Mouse (Mus musculus) cerebellum, adult 9-11 months (tissue): Measurements from ENCODE around the gene Stc2.

ENCODE experiments used
- DNase-seq: peaks from one replicate; pipeline ENCODE4 v3.0.0; 2022

Gene Stc2

DNA sequence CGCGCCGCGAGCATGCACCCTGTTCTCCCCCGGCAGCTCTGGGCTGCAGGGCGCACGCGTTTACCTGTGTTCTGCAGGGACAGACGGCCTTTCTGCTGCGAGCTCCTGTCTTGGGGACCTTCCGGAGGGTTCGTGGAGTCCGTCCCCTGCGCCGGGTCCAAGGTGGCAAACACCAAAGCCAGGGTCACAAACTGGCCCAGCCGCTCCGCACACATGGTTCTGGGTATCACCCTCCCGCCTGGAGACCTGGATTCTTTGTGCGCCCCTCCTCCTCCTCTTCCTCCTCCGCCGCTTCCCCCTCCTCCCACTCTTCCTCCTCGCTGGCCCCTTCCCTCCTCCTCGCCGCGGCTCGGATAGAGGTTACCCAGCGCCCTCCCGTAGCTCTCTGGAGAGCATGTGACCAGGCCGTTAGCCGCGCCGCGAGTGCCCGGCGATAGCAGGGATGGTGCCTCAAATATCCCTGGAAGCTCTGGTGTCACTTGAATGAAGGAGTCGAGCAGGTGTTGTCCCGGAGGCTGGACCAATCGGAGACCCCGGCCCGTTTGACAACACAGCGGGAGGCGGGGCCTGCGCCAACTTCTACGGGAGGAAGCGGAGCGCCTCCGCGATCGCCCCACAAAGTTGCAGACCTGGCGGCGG lies at the start of gene Stc2:
Stc2 (minus strand) TSS at position 427 of the 639 bp plus-strand sequence.
- DNase-seq: no peak

DNA sequence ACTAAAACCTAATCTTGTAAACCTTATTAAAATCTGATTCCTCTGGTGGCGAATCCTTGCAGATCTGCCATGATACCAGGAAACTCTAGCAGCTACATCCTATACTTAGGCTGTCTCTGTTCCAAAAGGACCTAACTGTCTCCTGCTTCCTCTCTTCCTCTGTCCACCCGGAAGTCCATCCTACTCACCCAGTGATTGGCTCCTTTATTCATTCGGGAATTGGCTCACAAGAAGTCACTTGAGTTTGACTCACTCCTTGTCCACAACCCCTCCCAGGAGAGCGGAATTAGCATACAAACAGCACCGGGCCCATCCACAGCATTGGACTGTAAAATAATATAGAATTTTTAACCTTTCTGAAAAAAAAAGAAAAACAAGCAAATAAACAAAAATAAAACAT lies 47.2 kb upstream of the Stc2 start:
- DNase-seq: no peak

DNA sequence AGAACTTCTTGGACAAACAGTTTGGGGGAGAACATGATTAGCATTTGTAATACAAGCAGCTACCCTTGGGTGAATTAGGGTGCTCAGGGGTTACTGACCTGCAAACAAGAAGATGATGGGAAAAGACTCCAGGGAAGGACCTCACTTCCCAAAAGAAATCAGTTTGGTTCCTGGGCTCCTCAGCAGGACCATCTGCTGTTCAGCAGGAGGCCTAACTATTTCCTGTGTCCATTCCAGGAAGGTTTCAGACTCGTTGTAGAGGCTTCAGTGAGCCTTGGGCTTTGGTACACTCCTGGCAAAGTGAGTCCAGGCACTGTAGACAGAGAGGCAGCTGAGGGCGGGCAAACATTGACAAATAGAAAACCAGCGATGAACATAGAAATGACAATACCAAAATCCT lies 42.5 kb upstream of the Stc2 start:
- peak; percentile 56 for DNase-seq

DNA sequence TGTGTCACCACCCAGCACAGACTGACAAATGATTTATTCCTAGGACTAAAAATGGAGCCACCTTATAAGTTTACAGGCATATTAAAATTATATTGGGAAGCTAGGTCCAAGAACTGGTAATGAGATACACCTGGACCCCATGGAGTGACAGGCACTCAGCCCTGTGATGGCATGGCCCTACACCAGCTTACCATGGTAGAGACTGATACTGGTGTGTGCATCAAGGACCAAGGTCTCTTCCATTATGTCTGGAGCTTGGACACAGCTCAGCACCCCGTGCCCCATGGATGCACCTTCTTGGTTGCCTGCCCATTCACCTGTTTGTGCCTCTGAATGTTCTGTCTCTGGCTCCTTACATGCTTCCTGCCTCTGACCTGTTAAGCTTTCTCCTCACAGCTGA lies 36.9 kb upstream of the Stc2 start:
- no peak for DNase-seq

GRCm38 (mm10) chr11:31403080-31403479 lies 33.2 kb upstream of the Stc2 start:
- DNase-seq: no peak

DNA sequence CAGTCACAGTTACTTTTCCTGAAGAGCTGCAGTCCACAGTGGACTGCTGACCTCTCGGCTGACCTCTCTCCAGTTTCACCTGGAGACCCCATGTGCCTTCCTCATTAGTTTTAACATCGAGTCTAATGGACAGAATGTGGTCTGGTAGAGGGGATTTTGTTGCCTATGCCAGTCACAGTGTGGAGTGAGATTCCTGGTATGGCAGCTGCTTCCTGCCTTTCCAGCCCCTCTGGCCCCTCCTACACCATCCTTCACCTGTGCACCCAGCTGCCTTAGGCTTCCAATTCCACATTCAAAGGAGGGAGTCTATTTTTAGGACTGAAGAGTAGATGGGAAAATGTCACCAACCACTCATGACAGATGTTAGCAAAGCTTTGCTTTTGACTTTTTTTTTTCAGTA lies 28.7 kb upstream of the Stc2 start:
- no peak for DNase-seq

DNA sequence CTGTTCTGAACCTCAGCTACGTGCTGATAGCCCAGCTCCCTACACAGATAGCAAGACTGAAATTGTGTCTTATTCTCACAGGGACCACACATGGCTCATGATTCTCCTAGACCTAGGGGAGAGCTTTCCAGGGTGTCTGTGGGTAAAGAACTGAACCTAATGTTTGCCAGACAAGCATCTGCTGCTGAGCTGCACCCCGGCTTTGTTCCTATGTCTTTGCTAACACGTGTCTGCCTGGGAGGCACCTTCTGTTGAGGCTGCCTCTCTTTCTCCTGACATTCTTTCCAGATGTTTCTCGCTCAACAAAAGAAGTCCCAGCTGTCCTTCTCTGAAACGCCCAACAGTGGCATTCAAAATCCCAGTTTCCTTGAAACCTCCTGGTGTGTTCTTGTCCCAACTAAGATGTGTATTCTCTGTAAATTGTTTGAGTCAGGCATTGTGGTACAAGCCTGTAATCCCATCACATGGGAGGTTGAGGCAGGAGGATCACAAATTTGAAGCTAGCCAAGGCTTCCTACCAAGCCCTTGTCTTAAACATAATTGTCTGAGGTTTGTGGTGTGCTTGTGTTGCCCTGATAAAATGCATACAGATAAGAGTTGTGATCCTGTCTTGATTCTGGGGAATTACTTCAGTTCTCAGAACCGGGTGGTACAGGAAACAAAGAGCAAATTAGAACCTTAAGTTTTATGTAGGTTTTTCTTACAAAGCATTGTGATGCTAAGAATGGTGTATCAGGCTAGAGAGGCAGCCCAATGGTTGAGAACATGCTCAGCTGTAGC lies 27.0 kb upstream of the Stc2 start:
- DNase-seq: no peak

GRCm38 (mm10) chr11:31394026-31394425 lies 24.2 kb upstream of the Stc2 start:
- DNase-seq: no peak

DNA sequence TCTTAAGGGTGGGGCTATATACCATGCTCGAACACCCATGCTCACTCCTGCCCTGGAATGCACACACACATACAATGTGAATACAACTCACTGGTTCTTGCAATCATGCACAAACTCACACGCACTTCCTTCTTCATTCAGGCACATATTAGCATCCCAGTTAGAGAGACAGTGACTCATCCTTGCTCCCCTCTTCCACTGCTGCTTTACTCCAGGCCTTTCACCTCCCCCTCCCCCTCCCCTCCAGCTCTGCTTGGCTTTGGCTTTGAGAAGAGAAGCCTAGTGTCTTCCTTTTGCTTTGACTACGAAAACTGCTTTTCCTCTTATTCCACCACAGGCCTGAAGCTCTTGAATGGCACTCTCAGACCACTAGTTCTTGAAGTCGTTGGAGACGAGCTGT lies 22.5 kb upstream of the Stc2 start:
- no peak for DNase-seq

- no peak for DNase-seq
These were observed 19.0 kb upstream of the Stc2 start for GRCm38 (mm10) chr11:31388890-31389289.

DNA sequence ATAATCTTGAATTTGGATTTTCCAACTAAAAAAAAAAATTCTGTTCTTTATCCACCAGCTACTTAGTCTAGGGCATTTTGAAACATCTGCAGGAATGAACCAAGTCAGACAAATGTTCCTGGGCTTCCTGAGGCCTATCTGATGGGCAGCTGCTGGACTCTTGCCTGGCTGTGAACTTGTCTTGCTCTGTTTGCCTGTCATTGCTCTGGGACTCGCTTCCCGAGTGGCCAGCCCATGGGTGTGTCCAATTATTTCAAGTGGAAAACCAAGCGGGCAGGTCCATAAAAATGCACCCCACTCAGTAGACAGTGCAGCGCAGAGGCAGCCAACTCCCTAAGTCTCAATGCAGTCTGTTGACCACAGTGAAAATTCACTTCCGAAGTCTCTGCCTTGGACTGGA lies 17.7 kb upstream of the Stc2 start:
- no peak for DNase-seq

DNA sequence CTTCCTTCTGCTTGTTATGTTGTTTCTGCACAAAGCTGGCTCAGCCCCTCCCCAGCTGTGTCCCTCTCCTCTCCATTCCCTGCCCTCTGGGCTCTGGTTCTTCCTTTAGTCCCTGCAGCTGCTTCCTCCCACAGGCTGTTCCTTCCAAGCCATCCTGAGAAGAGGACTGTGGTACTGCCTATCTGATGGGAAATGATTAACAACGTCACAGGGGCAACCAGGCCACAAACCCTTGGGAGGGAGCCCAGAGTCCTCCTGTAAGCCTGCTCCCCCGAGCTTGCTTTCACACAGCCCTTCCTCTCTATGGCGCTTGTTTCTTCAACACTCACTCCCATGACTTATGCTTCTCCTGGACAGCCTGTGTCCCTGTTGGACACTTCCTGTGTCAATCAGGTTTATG lies 16.7 kb upstream of the Stc2 start:
- no peak for DNase-seq

DNA sequence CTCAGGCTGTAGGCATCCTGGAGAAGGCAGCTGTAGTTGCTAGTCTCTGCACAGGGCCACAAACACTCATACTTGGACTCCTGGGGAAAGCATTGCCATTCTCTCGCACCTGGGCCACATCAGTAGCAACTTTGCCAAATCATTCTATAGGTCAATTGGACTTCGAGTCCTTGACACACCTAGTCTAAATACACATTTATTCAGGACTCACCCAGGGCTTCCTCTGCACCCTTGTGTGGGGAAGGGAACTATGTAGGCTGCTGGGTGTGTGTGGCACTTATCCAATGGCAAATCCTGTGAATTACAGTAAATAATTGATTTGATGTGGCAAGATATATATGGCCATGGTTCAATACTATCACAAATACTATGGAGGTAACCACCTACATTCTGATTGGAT lies 14.1 kb upstream of the Stc2 start:
- DNase-seq: no peak

- DNase-seq: no peak
These were observed 12.3 kb upstream of the Stc2 start for GRCm38 (mm10) chr11:31382145-31382544.

GRCm38 (mm10) chr11:31373438-31373837 lies 3.6 kb upstream of the Stc2 start:
- DNase-seq: no peak

DNA sequence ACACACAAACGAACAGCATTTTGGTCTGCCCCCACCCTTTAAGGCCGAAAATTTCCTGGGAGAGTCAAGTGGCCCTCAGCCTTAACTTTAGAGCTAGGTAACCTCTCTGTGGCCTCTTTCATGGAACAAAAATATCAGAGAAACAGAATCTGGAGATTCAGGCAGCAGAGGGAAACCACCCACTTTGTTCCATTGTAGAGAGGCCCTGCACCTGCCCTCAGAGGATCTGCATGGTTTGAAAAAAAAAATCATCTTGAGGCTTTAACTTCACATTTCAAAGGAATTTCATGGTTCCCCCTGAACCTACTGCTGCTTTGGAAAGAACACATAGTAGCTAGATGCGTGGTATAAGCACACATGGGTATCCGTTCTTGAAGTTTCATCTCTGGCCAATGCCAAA lies 2.3 kb upstream of the Stc2 start:
- no peak for DNase-seq

DNA sequence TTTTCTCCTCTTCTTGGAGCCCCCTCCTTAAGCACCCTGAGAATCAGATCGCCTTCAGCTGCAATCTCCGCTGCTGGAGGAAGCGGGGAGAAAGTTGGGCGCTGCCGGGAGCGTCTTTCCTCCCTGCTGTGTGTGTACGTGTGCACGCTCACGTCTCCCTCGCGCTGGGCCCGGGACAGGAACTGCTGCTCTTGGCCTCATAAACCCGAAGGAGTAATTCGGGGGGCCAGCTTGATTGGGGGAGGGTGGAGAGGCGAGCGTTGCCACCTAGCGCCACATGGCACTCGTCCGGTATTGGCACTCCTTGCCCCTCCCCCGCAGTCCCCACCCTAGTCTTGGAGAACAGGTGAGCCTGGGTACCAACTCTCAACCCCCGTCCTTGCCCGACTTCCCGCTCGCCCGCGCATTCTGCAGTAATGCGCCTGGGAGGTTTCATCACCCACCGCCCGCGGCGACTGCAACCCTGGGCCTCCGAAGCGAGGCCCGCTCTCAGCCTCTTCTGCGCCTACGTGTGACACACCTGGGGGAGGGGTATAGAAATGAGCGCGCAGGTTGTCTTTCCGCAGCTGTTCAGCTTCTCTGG lies 1.5 kb upstream of the Stc2 start:
- DNase-seq: no peak

- DNase-seq: no peak
These were observed 759 bp upstream of the Stc2 start for GRCm38 (mm10) chr11:31370436-31371230.

DNA sequence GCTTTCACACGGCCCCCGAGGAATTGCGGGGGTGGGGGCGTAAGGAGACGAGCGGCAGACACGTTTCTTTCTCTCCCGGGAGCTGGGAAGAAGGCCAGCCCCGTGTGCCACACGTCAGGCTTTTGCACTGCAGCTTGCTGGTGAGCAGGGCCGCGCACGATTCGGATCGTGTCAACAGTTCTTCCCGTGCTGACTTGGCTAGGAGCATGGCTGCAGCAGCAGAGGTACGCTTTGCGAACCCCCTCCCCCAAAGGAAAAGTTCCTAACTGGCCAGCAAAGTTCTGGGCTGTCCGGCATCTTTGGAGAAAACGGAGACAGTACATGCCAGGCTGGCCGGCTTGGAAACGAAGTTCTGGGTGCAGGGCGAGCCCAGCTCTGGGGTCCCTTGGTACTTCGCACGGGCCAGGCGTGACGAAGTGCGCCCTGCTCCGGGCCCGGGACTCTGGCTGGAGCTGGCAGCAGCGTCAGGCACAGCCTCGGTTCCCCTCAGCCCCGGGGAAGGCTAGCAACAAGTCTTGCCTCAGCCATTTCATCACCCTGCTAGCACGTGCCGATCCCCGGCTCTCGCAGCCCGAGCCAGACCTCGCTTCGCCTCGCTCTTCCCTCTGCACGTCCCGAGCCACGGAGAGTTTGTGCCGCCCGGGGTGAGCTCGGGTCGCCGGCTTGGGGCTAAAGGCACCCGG lies 768 bp downstream of the Stc2 start:
- no peak for DNase-seq

GRCm38 (mm10) chr11:31368252-31368964 lies 1.5 kb downstream of the Stc2 start:
- DNase-seq: no peak

- no peak for DNase-seq
These were observed 3.0 kb downstream of the Stc2 start for GRCm38 (mm10) chr11:31366827-31367226.

DNA sequence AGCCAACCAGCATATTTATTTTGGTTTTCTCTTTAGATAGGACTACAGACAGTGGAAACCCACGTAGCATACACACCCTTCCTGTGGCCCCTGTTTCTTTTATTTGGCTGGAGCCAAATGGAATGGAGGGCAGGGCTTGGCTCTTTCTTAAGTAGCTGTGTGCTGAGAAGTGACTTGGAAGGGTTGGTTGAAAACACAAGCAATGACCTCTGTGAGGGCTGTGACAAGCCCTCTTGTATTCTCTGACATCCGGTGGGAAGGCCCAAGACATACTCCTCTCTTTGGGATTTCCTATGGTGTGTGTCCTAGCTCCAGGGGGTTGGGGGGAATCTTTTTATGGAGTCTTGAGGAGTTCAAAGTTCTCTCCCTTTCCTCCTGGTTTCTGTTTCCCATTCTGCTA lies 3.5 kb downstream of the Stc2 start:
- no peak for DNase-seq
